Mouse (Mus musculus): ENCODE results near the gene Pold1. TPM values are rescaled to one million over a fixed set of nuclear protein-coding genes. Genes with fewer than 3 reads are reported as not detected.
A peak's percentile ranks its signal among the peaks of the same experiment; 100 is the strongest.

The Pold1 gene
- polyA plus RNA-seq, 2 experiments = 37.5 to 46.7 TPM

- WGBS (ENCODE audit: insufficient replicate concordance) = 1% methylated on average over 32 of the region's 32 CpGs
- no peaks in the 10 kb centered on the region for H3K27me3 ChIP-seq (ENCODE audit: control insufficient read depth, insufficient read depth, low read length)
- peak overlapping the region; percentile 68 for H3K4me2 ChIP-seq (ENCODE audit: low read depth)
- ATAC-seq (ENCODE audit: insufficient read depth) (peak; percentile 63), DNase-seq (ENCODE audit: low read depth in 3 of 3, low spot score in 3 of 3) (peak; percentile 75 to 79 (median 78))
- H3K36me3 ChIP-seq (replicated peaks; ENCODE audit: control insufficient read depth, insufficient read depth, low read depth) = peaks cover 22% of the 10 kb centered on the region
- no peak for TF ChIP-seq EP300 (IDR thresholded peaks at IDR 0.05; ENCODE audit: low read depth)
- no peak for TF ChIP-seq CTCF (IDR thresholded peaks at IDR 0.05; ENCODE audit: low read depth)
- H3K9me3 ChIP-seq (ENCODE audit: control insufficient read depth, low read length) = no peaks in the 10 kb centered on the region
- H3K27ac ChIP-seq = peak overlapping the region; percentile 85
- peak overlapping the region; percentile 73 to 80 for H3K4me3 ChIP-seq (ENCODE audit: insufficient read depth in 1 of 2, low read depth in 2 of 2, low read length in 2 of 2)
- H3K4me1 ChIP-seq (replicated peaks; ENCODE audit: control insufficient read depth in 2 of 2, insufficient read depth in 2 of 2, low read length in 1 of 2) = peaks cover 7 to 11% of the 10 kb centered on the region in 2 experiments
- peak overlapping the region; percentile 73 for H3K9ac ChIP-seq (replicated peaks)
Measured at GRCm38 (mm10) chr7:44553196-44553764, 4.6 kb upstream of the Pold1 start.

- Histone ChIP-seq H3K36me3 (replicated peaks; ENCODE audit: control insufficient read depth, insufficient read depth, low read depth) (peaks cover 22% of the 10 kb centered on the region), H3K9me3 (ENCODE audit: control insufficient read depth, low read length) (no peaks in the 10 kb centered on the region), H3K27me3 (ENCODE audit: control insufficient read depth, insufficient read depth, low read length) (no peaks in the 10 kb centered on the region), H3K4me1 (replicated peaks; ENCODE audit: control insufficient read depth in 2 of 2, insufficient read depth in 2 of 2, low read length in 1 of 2) (peaks cover 11 to 17% of the 10 kb centered on the region in 2 experiments), H3K9ac (replicated peaks) (no peak overlapping the region), H3K4me3 (ENCODE audit: insufficient read depth in 1 of 2, low read depth in 2 of 2, low read length in 2 of 2) (peak overlapping the region; percentile 73 to 80; a peak in 3 of 4 replicates), H3K4me2 (ENCODE audit: low read depth) (peak overlapping the region; percentile 68), H3K27ac (no peak overlapping the region)
- no peak for ATAC-seq (ENCODE audit: insufficient read depth)
- DNase-seq (ENCODE audit: low read depth in 3 of 3, low spot score in 3 of 3) = no peak
- TF ChIP-seq CTCF (IDR thresholded peaks at IDR 0.05; ENCODE audit: low read depth) = no peak
- TF ChIP-seq EP300 (IDR thresholded peaks at IDR 0.05; ENCODE audit: low read depth) = no peak
- WGBS (ENCODE audit: insufficient replicate concordance) = 86% methylated on average over 31 of the region's 31 CpGs
Measured at GRCm38 (mm10) chr7:44552141-44552908, 3.7 kb upstream of the Pold1 start.

DNA sequence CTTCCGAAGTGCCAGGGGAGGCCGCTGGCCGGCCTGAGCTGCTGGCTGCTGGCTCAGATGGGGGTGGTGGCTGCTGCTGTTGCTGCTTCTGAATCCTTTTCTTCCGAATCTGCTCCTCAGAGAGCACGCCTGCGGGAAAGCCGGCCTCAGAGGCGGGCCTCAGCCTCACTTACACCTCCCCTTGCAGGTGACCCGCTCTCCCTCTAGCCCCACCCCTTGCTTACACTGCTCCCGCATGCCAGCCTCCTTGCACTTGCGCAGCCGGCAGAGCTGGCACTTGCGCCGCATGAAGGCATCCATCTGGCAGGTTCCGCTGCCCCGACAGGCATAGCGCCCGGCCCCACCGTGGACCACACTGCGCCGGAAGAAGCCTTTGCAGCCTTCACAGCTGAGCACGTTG, 3.1 kb upstream of the Pold1 start:
- Histone ChIP-seq H3K4me2 (ENCODE audit: low read depth) (no peak overlapping the region), H3K9me3 (ENCODE audit: control insufficient read depth, low read length) (no peaks in the 10 kb centered on the region), H3K27me3 (ENCODE audit: control insufficient read depth, insufficient read depth, low read length) (no peaks in the 10 kb centered on the region), H3K4me3 (ENCODE audit: insufficient read depth in 1 of 2, low read depth in 2 of 2, low read length in 2 of 2) (no peak overlapping the region), H3K4me1 (replicated peaks; ENCODE audit: control insufficient read depth in 2 of 2, insufficient read depth in 2 of 2, low read length in 1 of 2) (peaks cover 14 to 21% of the 10 kb centered on the region in 2 experiments), H3K9ac (replicated peaks) (no peak overlapping the region), H3K36me3 (replicated peaks; ENCODE audit: control insufficient read depth, insufficient read depth, low read depth) (peaks cover 22% of the 10 kb centered on the region), H3K27ac (no peak overlapping the region)
- DNase-seq (ENCODE audit: low read depth in 3 of 3, low spot score in 3 of 3) (no peak), ATAC-seq (ENCODE audit: insufficient read depth) (no peak)
- TF ChIP-seq CTCF (IDR thresholded peaks at IDR 0.05; ENCODE audit: low read depth) = no peak
- TF ChIP-seq EP300 (IDR thresholded peaks at IDR 0.05; ENCODE audit: low read depth) = no peak
- WGBS (ENCODE audit: insufficient replicate concordance) = 89% methylated on average over 22 of the region's 22 CpGs

GRCm38 (mm10) chr7:44551301-44551700, 2.7 kb upstream of the Pold1 start:
- H3K27me3 ChIP-seq (ENCODE audit: control insufficient read depth, insufficient read depth, low read length) = no peaks in the 10 kb centered on the region
- no peak overlapping the region for H3K4me2 ChIP-seq (ENCODE audit: low read depth)
- no peaks in the 10 kb centered on the region for H3K9me3 ChIP-seq (ENCODE audit: control insufficient read depth, low read length)
- H3K36me3 ChIP-seq (replicated peaks; ENCODE audit: control insufficient read depth, insufficient read depth, low read depth) = peaks cover 22% of the 10 kb centered on the region
- WGBS (ENCODE audit: insufficient replicate concordance) = 90% methylated on average over 21 of the region's 21 CpGs
- peaks cover 14 to 21% of the 10 kb centered on the region in 2 experiments for H3K4me1 ChIP-seq (replicated peaks; ENCODE audit: control insufficient read depth in 2 of 2, insufficient read depth in 2 of 2, low read length in 1 of 2)
- no peak overlapping the region for H3K4me3 ChIP-seq (ENCODE audit: insufficient read depth in 1 of 2, low read depth in 2 of 2, low read length in 2 of 2)
- H3K27ac ChIP-seq = no peak overlapping the region
- TF ChIP-seq CTCF (IDR thresholded peaks at IDR 0.05; ENCODE audit: low read depth) = no peak
- TF ChIP-seq EP300 (IDR thresholded peaks at IDR 0.05; ENCODE audit: low read depth) = no peak
- no peak overlapping the region for H3K9ac ChIP-seq (replicated peaks)
- ATAC-seq (ENCODE audit: insufficient read depth) (no peak), DNase-seq (ENCODE audit: low read depth in 3 of 3, low spot score in 3 of 3) (no peak)

- ATAC-seq (ENCODE audit: insufficient read depth) = no peak
- DNase-seq (ENCODE audit: low read depth in 3 of 3, low spot score in 3 of 3) = no peak
- no peak overlapping the region for H3K4me3 ChIP-seq (ENCODE audit: insufficient read depth in 1 of 2, low read depth in 2 of 2, low read length in 2 of 2)
- WGBS (ENCODE audit: insufficient replicate concordance) = 84% methylated on average over 12 of the region's 12 CpGs
- no peaks in the 10 kb centered on the region for H3K9me3 ChIP-seq (ENCODE audit: control insufficient read depth, low read length)
- H3K27me3 ChIP-seq (ENCODE audit: control insufficient read depth, insufficient read depth, low read length) = no peaks in the 10 kb centered on the region
- H3K36me3 ChIP-seq (replicated peaks; ENCODE audit: control insufficient read depth, insufficient read depth, low read depth) = peaks cover 22% of the 10 kb centered on the region
- no peak for TF ChIP-seq CTCF (IDR thresholded peaks at IDR 0.05; ENCODE audit: low read depth)
- no peak for TF ChIP-seq EP300 (IDR thresholded peaks at IDR 0.05; ENCODE audit: low read depth)
- H3K4me2 ChIP-seq (ENCODE audit: low read depth) = no peak overlapping the region
- no peak overlapping the region for H3K9ac ChIP-seq (replicated peaks)
- H3K4me1 ChIP-seq (replicated peaks; ENCODE audit: control insufficient read depth in 2 of 2, insufficient read depth in 2 of 2, low read length in 1 of 2) = peaks cover 14 to 21% of the 10 kb centered on the region in 2 experiments
- H3K27ac ChIP-seq = no peak overlapping the region
Measured at GRCm38 (mm10) chr7:44550409-44550678, 1.7 kb upstream of the Pold1 start.
